Mouse (Mus musculus): ENCODE data around the gene Snx6.
"Not testable (repeated sequence)": the region's sequence is repeated elsewhere in the genome, so short reads cannot be mapped to it uniquely, and the experiment has no call there.

Gene Snx6

GRCm38 (mm10) chr12:54710494-54710879, 85.0 kb downstream of the Snx6 start:
- not testable (repeated sequence) for DNase-seq (ENCODE audit: low read depth in 1 of 2, low spot score in 2 of 2)

GRCm38 (mm10) chr12:54709691-54710493, 85.6 kb downstream of the Snx6 start:
- DNase-seq (ENCODE audit: low read depth in 1 of 2, low spot score in 2 of 2): not testable (repeated sequence)

GRCm38 (mm10) chr12:54699394-54699793, 96.1 kb downstream of the Snx6 start:
- DNase-seq (ENCODE audit: low read depth in 1 of 2, low spot score in 2 of 2): no peak

- no peak for DNase-seq (ENCODE audit: low read depth in 1 of 2, low spot score in 2 of 2)
These were observed 97.7 kb downstream of the Snx6 start for GRCm38 (mm10) chr12:54697791-54698250.

- DNase-seq (ENCODE audit: low read depth in 1 of 2, low spot score in 2 of 2): no peak
These were observed 98.4 kb downstream of the Snx6 start for GRCm38 (mm10) chr12:54697003-54697597.
